Mouse (Mus musculus): Measurements from ENCODE around the gene Gamt.

The Gamt gene

GRCm38 (mm10) chr10:80260642-80261584, at the start of gene Gamt, which contains the start of gene Dazap1:
TSS of gene Gamt (minus strand) at chr10:80261012.
TSS of gene Dazap1 (plus strand) at chr10:80261486.
- DNase-seq (ENCODE audit: low read depth, low spot score) = peak; percentile 96

- DNase-seq (ENCODE audit: low read depth, low spot score) = peak; percentile 87
Observed at GRCm38 (mm10) chr10:80304862-80305261, 44.0 kb upstream of the Gamt start.

GRCm38 (mm10) chr10:80304458-80304857, 43.6 kb upstream of the Gamt start:
- no peak for DNase-seq (ENCODE audit: low read depth, low spot score)

- DNase-seq (ENCODE audit: low read depth, low spot score) = no peak
Observed at GRCm38 (mm10) chr10:80302471-80302881, 41.7 kb upstream of the Gamt start.

- DNase-seq (ENCODE audit: low read depth, low spot score) = no peak
Observed at GRCm38 (mm10) chr10:80302082-80302355, 41.2 kb upstream of the Gamt start.

GRCm38 (mm10) chr10:80301256-80302081, 40.7 kb upstream of the Gamt start:
- DNase-seq (ENCODE audit: low read depth, low spot score) = no peak

- DNase-seq (ENCODE audit: low read depth, low spot score) = no peak
Observed at GRCm38 (mm10) chr10:80300672-80301181, 39.9 kb upstream of the Gamt start.

GRCm38 (mm10) chr10:80299824-80300223, 39.0 kb upstream of the Gamt start:
- no peak for DNase-seq (ENCODE audit: low read depth, low spot score)

GRCm38 (mm10) chr10:80299301-80299700, 38.5 kb upstream of the Gamt start:
- no peak for DNase-seq (ENCODE audit: low read depth, low spot score)

GRCm38 (mm10) chr10:80298571-80299281, 37.9 kb upstream of the Gamt start:
- DNase-seq (ENCODE audit: low read depth, low spot score) = peak; percentile 52

GRCm38 (mm10) chr10:80297526-80298133, 36.8 kb upstream of the Gamt start:
- DNase-seq (ENCODE audit: low read depth, low spot score) = no peak

GRCm38 (mm10) chr10:80296824-80297223, 36.0 kb upstream of the Gamt start:
- DNase-seq (ENCODE audit: low read depth, low spot score) = no peak

GRCm38 (mm10) chr10:80295618-80296425, 35.0 kb upstream of the Gamt start, which contains the start of gene Apc2:
TSS of gene Apc2 (plus strand) at chr10:80295977.
- peak; percentile 83 for DNase-seq (ENCODE audit: low read depth, low spot score)

- no peak for DNase-seq (ENCODE audit: low read depth, low spot score)
Observed at GRCm38 (mm10) chr10:80294788-80295303, 34.0 kb upstream of the Gamt start.

GRCm38 (mm10) chr10:80294311-80294710, 33.5 kb upstream of the Gamt start:
- DNase-seq (ENCODE audit: low read depth, low spot score) = no peak

- DNase-seq (ENCODE audit: low read depth, low spot score) = peak; percentile 55
Observed at GRCm38 (mm10) chr10:80293325-80293724, 32.5 kb upstream of the Gamt start.

- DNase-seq (ENCODE audit: low read depth, low spot score) = peak; percentile 97
Observed at GRCm38 (mm10) chr10:80292251-80293146, 31.7 kb upstream of the Gamt start, which contains the start of gene Rps15. TSS of gene Rps15 (plus strand) at chr10:80292453.

GRCm38 (mm10) chr10:80288657-80289056, 27.8 kb upstream of the Gamt start:
- DNase-seq (ENCODE audit: low read depth, low spot score) = peak; percentile 50

GRCm38 (mm10) chr10:80288097-80288496, 27.3 kb upstream of the Gamt start:
- DNase-seq (ENCODE audit: low read depth, low spot score) = no peak
